Mouse (Mus musculus) liver, adult 2 months (tissue): ENCODE measurements at regions not wholly inside any gene's neighbourhood (a gene's known extent, or its start where the extent isn't known, plus 50 kb on each side); places are given as distances from the start of the nearest gene placed in this dataset.

Source experiments
- CTCF ChIP-seq: fragments of 200-500 bp; IDR thresholded peaks from 2 replicates; pipeline ENCODE4 v1.5.1; 2011; ENCODE audit warnings: low read depth, low read length, control low read depth
- POLR2A ChIP-seq: fragments of 200-500 bp; IDR thresholded peaks from 2 replicates; pipeline ENCODE4 v1.6.1; 2011; ENCODE audit warnings: low read length, control low read depth; ENCODE audit not compliant: insufficient read depth; ENCODE audit errors: extremely low read depth

DNA sequence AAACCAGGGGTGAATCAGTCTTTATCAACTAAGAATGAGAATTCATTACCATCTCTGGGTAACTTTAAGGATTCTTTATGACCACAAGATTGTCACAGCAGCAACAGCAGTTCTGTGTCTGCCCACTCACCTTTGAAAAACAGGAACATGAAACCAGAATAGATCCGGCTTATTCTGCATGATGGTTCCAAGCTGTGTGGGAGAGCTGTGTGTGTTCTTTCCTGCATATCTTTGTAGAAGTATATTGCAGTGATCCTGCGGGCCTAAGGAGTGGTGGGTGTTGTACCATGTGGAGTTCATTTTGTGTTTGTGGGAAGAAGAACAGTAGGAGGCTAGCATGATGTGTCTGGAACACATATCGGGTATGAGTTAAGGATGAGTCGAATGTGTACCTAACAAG is 236.0 kb upstream of the Adgrl3 start:
- TF ChIP-seq POLR2A, result no peak
- TF ChIP-seq CTCF, result no peak
